Mouse (Mus musculus) cerebellum, adult 2 months (tissue): ENCODE results near the gene Gm10251.
"Not testable (repeated sequence)": the region's sequence is repeated elsewhere in the genome, so short reads cannot be mapped to it uniquely, and the experiment has no call there.

Experiments
- CTCF ChIP-seq: fragments of 200-500 bp; IDR thresholded peaks from 2 replicates; pipeline ENCODE4 v1.5.1; 2011; ENCODE audit warnings: low read depth, mild to moderate bottlenecking, control low read depth, low read length, moderate library complexity, borderline replicate concordance; ENCODE audit not compliant: insufficient read depth
- POLR2A ChIP-seq: fragments of 200-500 bp; IDR thresholded peaks from 2 replicates; pipeline ENCODE4 v1.6.1; 2011; ENCODE audit warnings: low read length, control low read depth, borderline replicate concordance; ENCODE audit not compliant: insufficient read depth

DNA sequence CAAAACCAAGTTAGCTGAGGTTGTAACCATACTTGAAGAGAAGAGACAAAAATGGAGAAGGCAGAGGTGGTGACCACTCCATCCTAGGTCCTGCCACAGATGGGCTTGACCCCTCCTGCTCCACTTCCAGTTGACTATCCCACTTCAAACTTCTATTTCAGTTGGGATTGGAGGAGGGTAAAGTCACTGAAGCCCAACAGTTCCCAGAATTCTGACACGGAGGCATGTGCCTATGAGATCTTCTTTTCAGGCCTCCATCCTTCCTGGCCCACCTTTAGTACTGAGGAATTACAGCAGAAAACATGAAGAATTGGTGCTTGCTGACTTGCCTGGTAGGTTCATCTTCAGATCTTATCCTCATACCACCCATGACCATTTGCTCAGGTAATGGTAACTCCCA is at the start of gene Gm10251:
- TF ChIP-seq CTCF, POLR2A: not testable (repeated sequence)
